Mouse (Mus musculus) liver, embryonic 15.5 days (tissue): Measurements from ENCODE around the gene Cyp4f15. TPM values are rescaled to one million over a fixed set of nuclear protein-coding genes. Genes with fewer than 3 reads are reported as not detected.
"Not testable (repeated sequence)": the region's sequence is repeated elsewhere in the genome, so short reads cannot be mapped to it uniquely, and the experiment has no call there.

Experiments
- ATAC-seq: fragments of 200-750 bp; cut with Nextera tagmentation; 2 replicates; pipeline ENCODE4 v1.8.0; 2017; ENCODE audit warnings: moderate number of reproducible peaks, mild to moderate bottlenecking, moderate library complexity; ENCODE audit not compliant: insufficient read depth
- H3K27ac ChIP-seq: fragments of 300-500 bp; sonication (generic); replicated peaks from 2 replicates; pipeline ENCODE4 v1.5.1; 2015; ENCODE audit warnings: mild to moderate bottlenecking, inconsistent platforms
- H3K27me3 ChIP-seq: fragments of 300-500 bp; sonication (generic); 2 replicates; pipeline ENCODE4 v1.6.1; 2015; ENCODE audit warnings: mild to moderate bottlenecking, inconsistent platforms
- H3K36me3 ChIP-seq: fragments of 300-500 bp; sonication (generic); replicated peaks from 2 replicates; pipeline ENCODE4 v1.6.1; 2015; ENCODE audit warnings: moderate library complexity, mild to moderate bottlenecking, inconsistent platforms
- H3K4me1 ChIP-seq: fragments of 300-500 bp; sonication (generic); replicated peaks from 2 replicates; pipeline ENCODE4 v1.6.1; 2015; ENCODE audit warnings: inconsistent platforms
- H3K4me2 ChIP-seq: fragments of 300-500 bp; sonication (generic); 2 replicates; pipeline ENCODE4 v1.6.1; 2015; ENCODE audit warnings: moderate library complexity, mild to moderate bottlenecking, inconsistent platforms
- H3K4me3 ChIP-seq: fragments of 300-500 bp; sonication (generic); replicated peaks from 2 replicates; pipeline ENCODE4 v1.5.1; 2015; ENCODE audit warnings: mild to moderate bottlenecking, inconsistent platforms
- H3K9ac ChIP-seq: fragments of 300-500 bp; sonication (generic); 2 replicates; pipeline ENCODE4 v1.6.1; 2015; ENCODE audit warnings: moderate library complexity, mild to moderate bottlenecking, inconsistent platforms
- H3K9me3 ChIP-seq: fragments of 300-500 bp; sonication (generic); replicated peaks from 2 replicates; pipeline ENCODE4 v1.6.1; 2016; ENCODE audit warnings: inconsistent platforms
- WGBS: fragments of 180-500 bp; shearing (Covaris S2); methylation state at CpG from one replicate; pipeline ENCODE4 v1.1.7; 2015; ENCODE audit warnings: mixed read lengths; ENCODE audit not compliant: insufficient replicate concordance; 5-methylcytosine and 5-hydroxymethylcytosine counted together
- polyA plus RNA-seq: library from polyadenylated mRNA; unstranded; fragments of >200 nt; fragmentation: Nextera tagmentation; extraction: Ambion mirVana; gene quantifications from 2 replicates; pipeline ENCODE4 v1.2.1, GENCODE M21; 2015

Gene Cyp4f15
- polyA plus RNA-seq, 1 experiment from 2014 or later, result 6.5 TPM

- no peak for ATAC-seq
- Histone ChIP-seq H3K4me2 (peak overlapping the region; percentile 49), H3K9ac (no peak overlapping the region)
Observed at GRCm38 (mm10) chr17:32686722-32687121, 1.3 kb downstream of the Cyp4f15 start.

DNA sequence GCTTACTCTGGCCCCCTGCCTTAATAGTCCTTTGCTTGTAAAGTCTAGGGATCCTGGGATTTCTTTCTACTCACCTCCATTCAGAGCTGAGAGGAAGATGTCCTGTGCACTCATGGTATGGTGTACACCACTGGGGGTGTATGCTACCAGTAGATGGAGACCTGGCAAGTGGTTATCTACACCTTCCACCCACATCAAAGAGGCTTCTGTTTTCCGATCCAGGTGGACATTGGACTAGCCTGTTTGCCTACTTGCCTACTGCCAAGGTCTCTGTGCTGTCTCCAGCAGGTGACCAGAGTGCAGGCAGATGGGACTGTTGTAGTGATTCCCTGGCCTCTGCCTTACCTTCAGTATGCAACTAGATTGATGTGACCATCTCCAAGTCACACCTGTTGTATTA, 5.5 kb downstream of the Cyp4f15 start:
- H3K27ac ChIP-seq, result no peak overlapping the region
- WGBS, result 65% methylated on average over 1 of the region's 1 CpGs
- H3K4me1 ChIP-seq, result no peaks in the 10 kb centered on the region; the same call in 1 of the 2 replicates
- no peak overlapping the region for H3K4me3 ChIP-seq
- H3K27me3 ChIP-seq, result no peaks in the 10 kb centered on the region
- H3K9ac ChIP-seq, result no peak overlapping the region
- H3K36me3 ChIP-seq, result peaks cover 4% of the 10 kb centered on the region
- no peaks in the 10 kb centered on the region for H3K9me3 ChIP-seq
- peak; percentile 70 for ATAC-seq
- H3K4me2 ChIP-seq, result no peak overlapping the region

More at GRCm38 (mm10) chr17:32686722-32687121, 1.3 kb downstream of the Cyp4f15 start:
- Histone ChIP-seq H3K4me3 (no peak overlapping the region), H3K27me3 (no peaks in the 10 kb centered on the region), H3K36me3 (no peaks in the 10 kb centered on the region), H3K27ac (no peak overlapping the region), H3K4me1 (peaks cover 6% of the 10 kb centered on the region; the same call in 1 of the 2 replicates), H3K9me3 (no peaks in the 10 kb centered on the region)
- WGBS, result 63% methylated on average over 5 of the region's 5 CpGs

DNA sequence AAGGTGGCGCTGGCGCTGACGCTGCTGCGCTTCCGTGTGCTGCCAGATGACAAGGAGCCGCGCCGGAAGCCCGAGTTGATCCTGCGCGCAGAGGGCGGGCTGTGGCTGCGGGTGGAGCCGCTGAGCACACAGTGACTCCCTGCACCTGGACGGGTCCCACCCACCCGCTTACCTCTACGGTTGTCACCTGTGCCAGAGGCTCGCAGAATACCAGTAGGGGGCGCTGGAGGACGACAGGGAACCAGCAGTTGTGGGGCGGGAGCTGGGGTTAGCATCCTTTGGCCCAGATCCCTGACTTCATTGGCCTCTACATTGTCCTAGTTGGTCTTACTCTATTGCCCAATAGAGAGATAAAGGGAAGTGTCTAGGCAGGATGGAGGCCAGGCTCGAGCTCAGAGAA, 17.4 kb downstream of the Cyp4f15 start:
- Histone ChIP-seq H3K4me2 (no peak overlapping the region), H3K36me3 (0 out of 2 replicates have a peak, but pooled peaks cover 6% of the 10 kb centered on the region), H3K27ac (no peak overlapping the region), H3K9me3 (no peaks in the 10 kb centered on the region), H3K9ac (no peak overlapping the region), H3K27me3 (no peaks in the 10 kb centered on the region), H3K4me1 (no peaks in the 10 kb centered on the region), H3K4me3 (no peak overlapping the region)
- ATAC-seq, result no peak
- 40% methylated on average over 22 of the region's 22 CpGs for WGBS

- H3K9ac ChIP-seq, H3K4me1 ChIP-seq, ATAC-seq, H3K36me3 ChIP-seq, H3K4me3 ChIP-seq, H3K27me3 ChIP-seq, H3K4me2 ChIP-seq, H3K9me3 ChIP-seq, H3K27ac ChIP-seq: not testable (repeated sequence)
Observed at GRCm38 (mm10) chr17:32710541-32710940, 25.1 kb downstream of the Cyp4f15 start.

DNA sequence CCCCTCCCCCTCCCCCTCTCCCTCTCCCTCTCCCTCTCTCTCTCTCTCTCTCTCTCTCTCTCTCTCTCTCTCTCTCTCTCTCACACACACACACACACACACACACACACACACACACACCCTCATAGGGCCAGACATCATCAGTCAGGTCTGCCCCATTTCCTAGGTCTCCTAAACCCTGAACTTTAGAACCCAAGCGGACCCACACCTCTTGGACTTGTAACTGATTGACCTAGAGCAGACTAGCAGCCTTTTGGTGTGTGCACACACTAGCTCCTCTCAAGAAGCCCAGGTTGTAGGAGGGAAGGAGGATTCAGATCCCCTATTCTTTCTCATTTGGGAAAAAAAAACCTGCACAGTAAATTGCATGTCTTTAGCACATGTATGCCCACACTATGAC, 36.7 kb downstream of the Cyp4f15 start:
- H3K27ac ChIP-seq, H3K4me1 ChIP-seq, H3K9me3 ChIP-seq, H3K4me3 ChIP-seq, H3K9ac ChIP-seq, ATAC-seq, H3K4me2 ChIP-seq, H3K36me3 ChIP-seq, H3K27me3 ChIP-seq: not testable (repeated sequence)
- WGBS, result 48% methylated on average over 1 of the region's 1 CpGs

DNA sequence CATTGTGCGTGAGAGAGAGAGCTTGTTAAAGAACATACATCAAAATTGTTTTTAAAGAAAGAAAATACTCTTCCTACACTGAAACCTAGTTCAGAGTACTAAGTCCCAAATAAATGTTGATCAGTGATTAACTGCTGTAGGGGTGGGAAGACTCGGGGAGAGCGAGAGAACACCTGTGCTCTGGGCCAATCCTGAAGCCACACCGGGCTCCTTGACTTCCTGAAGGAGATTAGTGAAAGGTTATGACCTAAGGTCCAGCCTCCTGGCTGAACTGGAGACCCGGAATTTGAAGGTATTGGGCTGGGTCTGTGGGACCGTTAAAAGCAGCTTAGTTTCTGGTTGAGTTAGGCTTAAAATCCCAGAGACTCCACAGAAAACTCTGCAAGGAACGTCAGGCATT, 37.3 kb downstream of the Cyp4f15 start:
- Histone ChIP-seq H3K4me2 (no peak overlapping the region), H3K9ac (no peak overlapping the region), H3K4me3 (no peak overlapping the region), H3K9me3 (no peaks in the 10 kb centered on the region), H3K27me3 (no peaks in the 10 kb centered on the region), H3K4me1 (no peaks in the 10 kb centered on the region), H3K27ac (no peak overlapping the region), H3K36me3 (no peaks in the 10 kb centered on the region)
- 72% methylated on average over 7 of the region's 7 CpGs for WGBS
- ATAC-seq, result no peak

DNA sequence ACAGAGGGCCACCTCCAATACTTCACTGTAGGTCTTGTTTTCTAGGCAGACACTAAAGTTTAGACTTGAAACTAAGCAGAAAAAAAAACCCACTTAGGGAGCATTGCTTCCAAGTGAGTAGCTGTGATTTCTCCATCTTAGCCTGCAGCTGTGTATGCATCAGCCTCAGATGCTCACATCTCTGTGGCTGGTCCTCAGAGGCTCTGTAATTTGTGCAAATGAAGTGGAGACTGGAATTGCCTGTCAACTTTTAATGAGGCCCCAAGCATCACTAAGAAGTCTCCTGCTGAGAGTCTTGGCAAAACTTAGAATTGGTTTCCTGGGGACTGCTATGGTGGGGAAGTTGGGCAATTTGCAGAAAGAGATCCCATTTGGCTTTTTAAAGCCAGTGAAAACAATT, 40.9 kb downstream of the Cyp4f15 start:
- not testable (repeated sequence) for H3K4me2 ChIP-seq, H3K36me3 ChIP-seq, ATAC-seq, H3K9ac ChIP-seq, H3K4me3 ChIP-seq, H3K27me3 ChIP-seq, H3K27ac ChIP-seq, H3K9me3 ChIP-seq, H3K4me1 ChIP-seq

DNA sequence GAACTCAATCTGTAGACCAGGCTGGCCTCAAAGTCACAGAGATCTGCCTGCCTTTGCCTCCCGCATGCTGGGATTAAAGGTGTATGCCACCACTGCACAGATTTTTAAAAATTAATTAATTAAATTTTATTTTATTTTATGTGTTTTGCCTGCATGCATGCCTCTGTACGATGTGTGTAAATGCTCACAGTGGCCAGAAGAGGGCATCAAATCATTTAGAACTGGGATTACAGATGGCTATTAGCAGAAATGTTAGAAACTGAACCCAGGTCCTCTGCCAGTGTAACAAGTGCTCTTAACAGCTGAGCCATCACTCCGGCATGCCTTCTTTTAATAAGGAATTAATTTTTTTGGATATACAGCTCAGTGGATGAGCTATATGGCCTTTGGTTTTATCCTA, 43.6 kb downstream of the Cyp4f15 start:
- Histone ChIP-seq H3K27ac (no peak overlapping the region), H3K9me3 (no peaks in the 10 kb centered on the region), H3K4me3 (no peak overlapping the region), H3K4me2 (no peak overlapping the region), H3K36me3 (no peaks in the 10 kb centered on the region), H3K9ac (no peak overlapping the region), H3K27me3 (no peaks in the 10 kb centered on the region), H3K4me1 (no peaks in the 10 kb centered on the region)
- ATAC-seq, result no peak
- WGBS, result 47% methylated on average over 3 of the region's 3 CpGs

DNA sequence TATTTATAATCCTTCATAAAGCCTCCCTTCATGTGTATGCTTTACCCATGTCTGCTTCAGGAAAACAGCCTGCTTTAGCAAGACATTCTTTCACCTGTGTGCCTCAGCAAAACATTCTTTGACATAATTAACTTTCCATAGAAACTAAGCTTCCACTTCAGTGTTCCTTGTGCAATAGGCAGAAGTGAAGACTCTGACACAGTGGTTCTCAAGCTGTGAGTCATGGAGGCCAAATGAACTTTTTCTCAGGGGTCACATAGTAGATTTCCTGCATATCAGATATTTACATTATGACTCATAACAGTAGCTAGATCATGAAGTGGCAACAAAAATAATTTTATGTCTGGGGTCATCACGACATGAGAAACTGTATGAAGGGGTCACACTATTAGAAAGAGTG, 53.0 kb downstream of the Cyp4f15 start:
- no peak overlapping the region for H3K27ac ChIP-seq
- ATAC-seq, result no peak
- no peak overlapping the region for H3K9ac ChIP-seq
- no peak overlapping the region for H3K4me3 ChIP-seq
- no peaks in the 10 kb centered on the region for H3K9me3 ChIP-seq
- H3K4me2 ChIP-seq, result no peak overlapping the region
- 61% methylated on average over 1 of the region's 1 CpGs for WGBS
- no peaks in the 10 kb centered on the region for H3K36me3 ChIP-seq
- no peaks in the 10 kb centered on the region for H3K4me1 ChIP-seq
- H3K27me3 ChIP-seq, result no peaks in the 10 kb centered on the region

DNA sequence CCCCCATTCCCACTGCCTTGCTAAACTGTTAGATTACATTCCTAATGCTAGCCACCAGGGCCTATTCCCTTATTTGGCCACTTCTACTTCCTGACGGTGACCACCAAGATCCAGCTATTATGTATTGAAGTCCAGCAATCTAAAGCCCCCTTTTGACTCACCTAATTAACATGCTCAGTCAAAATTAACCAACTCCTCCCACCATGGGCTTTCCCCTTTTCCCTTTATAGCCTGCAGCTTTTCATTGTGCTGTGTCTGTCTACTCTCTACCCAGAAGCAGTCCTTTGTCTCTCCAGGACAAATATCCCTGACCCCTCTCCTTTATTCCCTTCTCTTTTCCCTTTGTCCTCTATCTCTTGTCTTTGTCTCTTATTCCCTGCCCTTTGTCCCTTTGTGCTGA, 55.6 kb downstream of the Cyp4f15 start:
- no peaks in the 10 kb centered on the region for H3K9me3 ChIP-seq
- 40% methylated on average over 1 of the region's 1 CpGs for WGBS
- H3K9ac ChIP-seq, result no peak overlapping the region
- ATAC-seq, result no peak
- no peak overlapping the region for H3K4me3 ChIP-seq
- no peaks in the 10 kb centered on the region for H3K4me1 ChIP-seq
- H3K27me3 ChIP-seq, result no peaks in the 10 kb centered on the region
- H3K36me3 ChIP-seq, result no peaks in the 10 kb centered on the region
- H3K27ac ChIP-seq, result no peak overlapping the region
- H3K4me2 ChIP-seq, result no peak overlapping the region

DNA sequence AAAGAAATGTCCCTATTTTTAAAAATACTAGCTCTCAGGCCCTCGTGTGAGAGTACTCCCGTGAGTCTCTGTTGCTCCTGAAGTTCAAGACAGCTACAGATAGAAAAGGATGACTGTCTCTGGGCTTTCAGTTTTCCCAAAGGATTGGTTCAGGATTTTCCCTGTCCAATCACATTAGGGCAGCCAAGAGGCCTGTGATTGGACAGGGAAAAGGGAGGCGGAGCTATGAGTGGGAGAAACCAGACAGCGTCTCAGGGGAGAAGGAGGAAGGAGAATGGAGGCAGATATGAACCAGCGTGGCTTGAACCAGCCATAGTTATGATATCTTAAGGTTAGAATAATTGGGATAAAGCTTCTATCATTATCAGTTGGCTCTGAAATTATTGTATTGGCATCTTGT, 65.2 kb downstream of the Cyp4f15 start:
- Histone ChIP-seq H3K9me3 (no peaks in the 10 kb centered on the region), H3K36me3 (no peaks in the 10 kb centered on the region), H3K27me3 (no peaks in the 10 kb centered on the region), H3K4me3 (no peak overlapping the region), H3K9ac (no peak overlapping the region), H3K4me1 (no peaks in the 10 kb centered on the region), H3K4me2 (no peak overlapping the region), H3K27ac (no peak overlapping the region)
- no peak for ATAC-seq
- 37% methylated on average over 5 of the region's 5 CpGs for WGBS
